ENCODE assay signal across 8 mouse cellular contexts in genomic region chr9:96438334-96438871, GRCm38 (mm10). TPM values are rescaled to one million over a fixed set of nuclear protein-coding genes. Genes with fewer than 3 reads are reported as not detected.
A peak's percentile ranks its signal among the peaks of the same experiment; 100 is the strongest.
DNase-seq lines count a peak whose midpoint lies in the region; ATAC-seq lines count a peak whose summit lies in the region.

No protein-coding gene starts in this region.

- DNase-seq in left cerebral cortex, postnatal 4 days: peak; percentile 19
- DNase-seq in left cerebral cortex, adult 11 months (ENCODE audit: low spot score): no peak
- peak; percentile 47 to 50 for DNase-seq in cerebellum, postnatal 10 days
- peak; percentile 62 for DNase-seq in testis, postnatal 10 days (ENCODE audit: low spot score)
- no peak for DNase-seq in layer of hippocampus, adult 9-10 months (ENCODE audit: low spot score)

- intact Hi-C loops in left cerebral cortex, postnatal 4 days (cut with DNase I): no loop called here

- peak; percentile 12 for ATAC-seq in heart, embryonic 15.5 days (replicated peaks; ENCODE audit: insufficient number of reproducible peaks, insufficient read depth, low FRiP score, low read depth)
- ATAC-seq in limb, embryonic 13.5 days (ENCODE audit: low FRiP score, low read depth): peak; percentile 45
- peak; percentile 35 for ATAC-seq in midbrain, embryonic 13.5 days

- H3K9me3 ChIP-seq in heart, embryonic 15.5 days (replicated peaks): no peaks in the 10 kb centered on the region
- H3K9me3 ChIP-seq in limb, embryonic 13.5 days: no peaks in the 10 kb centered on the region
- no peaks in the 10 kb centered on the region for H3K9me3 ChIP-seq in midbrain, embryonic 13.5 days

- no peaks in the 10 kb centered on the region for H3K36me3 ChIP-seq in heart, embryonic 15.5 days
- H3K36me3 ChIP-seq in limb, embryonic 13.5 days: no peaks in the 10 kb centered on the region
- H3K36me3 ChIP-seq in midbrain, embryonic 13.5 days: no peaks in the 10 kb centered on the region

- H3K27ac ChIP-seq in heart, embryonic 15.5 days: peak overlapping the region; percentile 87
- peak overlapping the region; percentile 67 for H3K27ac ChIP-seq in limb, embryonic 13.5 days
- H3K27ac ChIP-seq in midbrain, embryonic 13.5 days: peak overlapping the region; percentile 74

- H3K4me2 ChIP-seq in heart, embryonic 15.5 days: peak overlapping the region; percentile 71
- H3K4me2 ChIP-seq in limb, embryonic 13.5 days (replicated peaks): peak overlapping the region; percentile 88
- H3K4me2 ChIP-seq in midbrain, embryonic 13.5 days (replicated peaks): peak overlapping the region; percentile 79

- WGBS in heart, embryonic 15.5 days: 7% methylated on average over 8 of the region's 8 CpGs
- 3% methylated on average over 8 of the region's 8 CpGs for WGBS in limb, embryonic 13.5 days
- 3% methylated on average over 8 of the region's 8 CpGs for WGBS in midbrain, embryonic 13.5 days

- peak overlapping the region; percentile 64 for H3K9ac ChIP-seq in heart, embryonic 15.5 days
- H3K9ac ChIP-seq in limb, embryonic 13.5 days: peak overlapping the region; percentile 76
- peak overlapping the region; percentile 70 for H3K9ac ChIP-seq in midbrain, embryonic 13.5 days (replicated peaks)

- H3K4me3 ChIP-seq in heart, embryonic 15.5 days: peak overlapping the region; percentile 52
- H3K4me3 ChIP-seq in limb, embryonic 13.5 days: peak overlapping the region; percentile 50
- peak overlapping the region; percentile 43 for H3K4me3 ChIP-seq in midbrain, embryonic 13.5 days (replicated peaks)

- no peaks in the 10 kb centered on the region for H3K27me3 ChIP-seq in heart, embryonic 15.5 days
- H3K27me3 ChIP-seq in limb, embryonic 13.5 days: 0 out of 2 replicates have a peak, but pooled peaks cover 4% of the 10 kb centered on the region
- H3K27me3 ChIP-seq in midbrain, embryonic 13.5 days: peaks cover 19% of the 10 kb centered on the region

- peaks cover 34% of the 10 kb centered on the region for H3K4me1 ChIP-seq in heart, embryonic 15.5 days (replicated peaks)
- H3K4me1 ChIP-seq in limb, embryonic 13.5 days: peaks cover 38% of the 10 kb centered on the region
- peaks cover 30% of the 10 kb centered on the region for H3K4me1 ChIP-seq in midbrain, embryonic 13.5 days (replicated peaks)

RNA-seq across cellular contexts. Expression of gene Rnf7, which starts 40.1 kb away (rescaled TPM):
- 10 to 100 TPM; 51.5 to 53.2 TPM for total RNA-seq in left cerebral cortex, postnatal 4 days (2021)
- polyA plus RNA-seq in heart, embryonic 15.5 days (2015; fragmentation: Nextera tagmentation; extraction: Ambion mirVana): 170 and 186 TPM in 2 replicates
- 246 and 254 TPM in 2 replicates for polyA plus RNA-seq in limb, embryonic 13.5 days (2015; fragmentation: Nextera tagmentation; extraction: Ambion mirVana)
- 239 and 266 TPM in 2 replicates for polyA plus RNA-seq in midbrain, embryonic 13.5 days (2015; fragmentation: Nextera tagmentation; extraction: Ambion mirVana)

Comparison
In these comparisons a context has a peak if more than half of its experiments do, and no peak if none do; other contexts are left out.
1. DNase-seq: peak in left cerebral cortex, postnatal 4 days (single experiment), cerebellum, postnatal 10 days (2 of 2) and testis, postnatal 10 days (single experiment); none in left cerebral cortex, adult 11 months (single experiment) and layer of hippocampus, adult 9-10 months (single experiment).
2. Peak in every context shown above with its lines, with median percentiles within 50 percentile points of each other: ATAC-seq, H3K27ac ChIP-seq, H3K4me2 ChIP-seq, H3K4me3 ChIP-seq and H3K9ac ChIP-seq.